21 mouse cellular contexts compared by ENCODE assay signal in genomic region chr13:56222849-56223246, GRCm38 (mm10). TPM values are rescaled to one million over a fixed set of nuclear protein-coding genes. Genes with fewer than 3 reads are reported as not detected.
DNase-seq lines count a peak whose midpoint lies in the region; ATAC-seq and TF ChIP-seq lines count a peak whose summit lies in the region.
"Had no signal": no experiment of that assay in that cellular context is flagged by ENCODE, and none has a peak within 500 bp of the region (broad histone marks: within the 10 kb centered on the region; RNA-seq: fewer than 3 reads in every experiment).

No protein-coding gene starts in this region.

- H3K27me3 ChIP-seq in heart, embryonic 10.5 days (ENCODE audit: insufficient read depth, poor library complexity, severe bottlenecking): peaks cover 99% of the 10 kb centered on the region
- H3K27me3 ChIP-seq in heart, adult 2 months (ENCODE audit: control insufficient read depth, insufficient read depth, low read length): peaks cover 11% of the 10 kb centered on the region
- H3K27me3 ChIP-seq in neural tube, embryonic 12.5 days (replicated peaks): peaks cover 89% of the 10 kb centered on the region
- H3K27me3 ChIP-seq in neural tube, embryonic 15.5 days (replicated peaks): peaks cover 78% of the 10 kb centered on the region
- peaks cover 45% of the 10 kb centered on the region for H3K27me3 ChIP-seq in limb, embryonic 14.5 days (ENCODE audit: control insufficient read depth, insufficient read depth, low read length)

- 7% methylated on average over 4 of the region's 4 CpGs for WGBS in heart, embryonic 10.5 days
- 10% methylated on average over 4 of the region's 4 CpGs for WGBS in heart, adult 2 months
- 2% methylated on average over 4 of the region's 4 CpGs for WGBS in neural tube, embryonic 12.5 days
- 10% methylated on average over 4 of the region's 4 CpGs for WGBS in neural tube, embryonic 15.5 days
- 3% methylated on average over 4 of the region's 4 CpGs for WGBS in limb, embryonic 14.5 days

- no peaks in the 10 kb centered on the region for H3K79me2 ChIP-seq in heart, adult 2 months (replicated peaks; ENCODE audit: control insufficient read depth, insufficient read depth, low read length)

- no peak overlapping the region for H3K9ac ChIP-seq in heart, adult 2 months (ENCODE audit: low read depth, low read length)
- no peak overlapping the region for H3K9ac ChIP-seq in neural tube, embryonic 12.5 days
- H3K9ac ChIP-seq in neural tube, embryonic 15.5 days (replicated peaks): no peak overlapping the region
- H3K9ac ChIP-seq in limb, embryonic 14.5 days (ENCODE audit: low read depth, low read length, severe bottlenecking): no peak overlapping the region

- H3K9me3 ChIP-seq in heart, embryonic 10.5 days: no peaks in the 10 kb centered on the region
- no peaks in the 10 kb centered on the region for H3K9me3 ChIP-seq in neural tube, embryonic 12.5 days
- H3K9me3 ChIP-seq in neural tube, embryonic 15.5 days (replicated peaks): no peaks in the 10 kb centered on the region
- no peaks in the 10 kb centered on the region for H3K9me3 ChIP-seq in limb, embryonic 14.5 days (ENCODE audit: control insufficient read depth, low read length)

- ATAC-seq in neural tube, embryonic 12.5 days (ENCODE audit: low FRiP score, low read depth): no peak
- ATAC-seq in neural tube, embryonic 15.5 days (ENCODE audit: low FRiP score): no peak
- no peak for ATAC-seq in limb, embryonic 14.5 days (ENCODE audit: low FRiP score, low read depth)
- ATAC-seq: activated CD4-positive, CD25-positive, alpha-beta regulatory T cell, adult 4 months; Patski had no signal

- peaks cover 22% of the 10 kb centered on the region for H3K4me1 ChIP-seq in heart, embryonic 10.5 days
- H3K4me1 ChIP-seq in heart, adult 2 months (ENCODE audit: control insufficient read depth, insufficient read depth, low read length): no peaks in the 10 kb centered on the region
- H3K4me1 ChIP-seq in neural tube, embryonic 12.5 days: peaks cover 35% of the 10 kb centered on the region
- peaks cover 36% of the 10 kb centered on the region for H3K4me1 ChIP-seq in neural tube, embryonic 15.5 days
- peaks cover 14% of the 10 kb centered on the region for H3K4me1 ChIP-seq in limb, embryonic 14.5 days (ENCODE audit: control insufficient read depth, insufficient read depth, low read length)

- TF ChIP-seq CTCF in heart, adult 2 months (IDR thresholded peaks at IDR 0.05): no peak
- no peak for TF ChIP-seq CTCF in layer of hippocampus, adult 2 months (conservative IDR thresholded peaks at IDR 0.05)

- no peak for TF ChIP-seq EP300 in heart, adult 2 months (IDR thresholded peaks at IDR 0.05; ENCODE audit: insufficient read depth, low read depth, low read length)

- no peak overlapping the region for H3K27ac ChIP-seq in heart, embryonic 10.5 days
- H3K27ac ChIP-seq in heart, adult 2 months: no peak overlapping the region
- H3K27ac ChIP-seq in layer of hippocampus, adult 2 months: peak overlapping the region; percentile 82
- H3K27ac ChIP-seq in neural tube, embryonic 12.5 days: no peak overlapping the region
- H3K27ac ChIP-seq in neural tube, embryonic 15.5 days (replicated peaks): no peak overlapping the region
- H3K27ac ChIP-seq in limb, embryonic 14.5 days (replicated peaks; ENCODE audit: low read depth, low read length): no peak overlapping the region
- H3K27ac ChIP-seq: gastrocnemius, adult 2 months; kidney, postnatal 0 days had no signal

- intact Hi-C loops in heart, adult 2 months (cut with DNase I): no loop called here

- DNase-seq in heart, embryonic 10.5 days (ENCODE audit: low spot score): no peak
- no peak for DNase-seq in heart, adult 2 months
- no peak for DNase-seq in layer of hippocampus, adult 2 months (ENCODE audit: low spot score in 2 of 2)
- no peak for DNase-seq in layer of hippocampus, adult 18-20 months (ENCODE audit: low spot score in 2 of 2)
- DNase-seq in limb, embryonic 14.5 days (ENCODE audit: low spot score): no peak
- DNase-seq in frontal cortex, postnatal 36 days (ENCODE audit: low spot score in 2 of 2): no peak
- DNase-seq: adrenal gland, postnatal 14 days; cerebellum, adult 18-20 months; gastrocnemius, adult 2 months; liver; lung, adult 18-20 months had no signal

- no peak for TF ChIP-seq POLR2A in heart, adult 2 months (IDR thresholded peaks at IDR 0.05; ENCODE audit: insufficient read depth, low read depth, low read length)
- TF ChIP-seq POLR2A in limb, embryonic 14.5 days (IDR thresholded peaks at IDR 0.05; ENCODE audit: borderline replicate concordance, extremely low read depth, insufficient read depth, insufficient read length): no peak

- no peaks in the 10 kb centered on the region for H3K36me3 ChIP-seq in heart, embryonic 10.5 days
- H3K36me3 ChIP-seq in heart, adult 2 months (ENCODE audit: control insufficient read depth, insufficient read depth, low read length): no peaks in the 10 kb centered on the region
- H3K36me3 ChIP-seq in neural tube, embryonic 12.5 days: no peaks in the 10 kb centered on the region
- H3K36me3 ChIP-seq in neural tube, embryonic 15.5 days: no peaks in the 10 kb centered on the region
- H3K36me3 ChIP-seq in limb, embryonic 14.5 days (ENCODE audit: control insufficient read depth, insufficient read depth, low read length): no peaks in the 10 kb centered on the region

- H3K4me3 ChIP-seq in heart, embryonic 10.5 days: peak overlapping the region; percentile 59
- H3K4me3 ChIP-seq in heart, adult 2 months: no peak overlapping the region
- no peak overlapping the region for H3K4me3 ChIP-seq in layer of hippocampus, adult 2 months
- H3K4me3 ChIP-seq in neural tube, embryonic 12.5 days: no peak overlapping the region
- no peak overlapping the region for H3K4me3 ChIP-seq in neural tube, embryonic 15.5 days (replicated peaks)
- 0 out of 2 replicates have a peak overlapping the region, but pooled peaks have one; percentile 41 for H3K4me3 ChIP-seq in limb, embryonic 14.5 days (replicated peaks; ENCODE audit: low read length)

- H3K4me2 ChIP-seq in neural tube, embryonic 12.5 days (replicated peaks): peak overlapping the region; percentile 83; the same call in 1 of the 2 replicates
- no peak overlapping the region for H3K4me2 ChIP-seq in neural tube, embryonic 15.5 days
- H3K4me2 ChIP-seq in limb, embryonic 14.5 days (replicated peaks; ENCODE audit: low read depth, low read length, severe bottlenecking): no peak overlapping the region

RNA-seq across cellular contexts. Expression of gene Neurog1, which starts 29.1 kb away (rescaled TPM):
- 0.09 and 0.20 TPM in 2 replicates for polyA plus RNA-seq in heart, embryonic 10.5 days (2016; fragmentation: Nextera tagmentation; extraction: Ambion mirVana)
- total RNA-seq in heart, adult 2 months (2021): not detected
- polyA plus RNA-seq in heart, adult 2 months (2012; rRNA removed): not detected in 2 replicates
- total RNA-seq in layer of hippocampus, adult 2 months (2021): under 1 TPM in 1 of 2 experiments, not detected in 1; 0.20 TPM
- under 1 TPM; 0.17 to 0.58 TPM for total RNA-seq in layer of hippocampus, adult 18-20 months (2021)
- polyA plus RNA-seq in neural tube, embryonic 12.5 days (2016; fragmentation: Nextera tagmentation; extraction: Ambion mirVana): 36.5 and 39.9 TPM in 2 replicates
- polyA plus RNA-seq in neural tube, embryonic 15.5 days (2015; fragmentation: Nextera tagmentation; extraction: Ambion mirVana): 0.18 TPM in 1 of 2 replicates, not detected in the other
- polyA plus RNA-seq in limb, embryonic 14.5 days (2012; rRNA removed): 0.04 and 0.06 TPM in 2 replicates
- polyA plus RNA-seq in limb, embryonic 14.5 days (2014; fragmentation: Nextera tagmentation; extraction: Ambion mirVana): not detected in 2 replicates
- total RNA-seq: adrenal gland, postnatal 14 days; common myeloid progenitor, adult 5-6 weeks; gastrocnemius, adult 2 months; heart, adult 8-10 months; heart, postnatal 25 days; left cerebral cortex, adult 8-10 months had no signal
- polyA plus RNA-seq: activated CD4-positive, CD25-positive, alpha-beta regulatory T cell, adult 4 months; intestine, embryonic 16.5 days; kidney, postnatal 0 days had no signal

RNA-seq across cellular contexts. Expression of gene Tifab, which starts 44.2 kb away (rescaled TPM):
- polyA plus RNA-seq in heart, embryonic 10.5 days (2016; fragmentation: Nextera tagmentation; extraction: Ambion mirVana): 0.31 and 1.0 TPM in 2 replicates
- 1 to 10 TPM; 1.1 to 1.2 TPM for total RNA-seq in heart, adult 2 months (2021)
- polyA plus RNA-seq in heart, adult 2 months (2012; rRNA removed): 1.7 and 2.1 TPM in 2 replicates
- 1 to 10 TPM; 1.7 to 1.8 TPM for total RNA-seq in layer of hippocampus, adult 2 months (2021)
- 1 to 10 TPM; 1.3 TPM for total RNA-seq in layer of hippocampus, adult 18-20 months (2021)
- 1.4 TPM in 2 replicates for polyA plus RNA-seq in neural tube, embryonic 12.5 days (2016; fragmentation: Nextera tagmentation; extraction: Ambion mirVana)
- polyA plus RNA-seq in neural tube, embryonic 15.5 days (2015; fragmentation: Nextera tagmentation; extraction: Ambion mirVana): 1.1 and 2.3 TPM in 2 replicates
- polyA plus RNA-seq in limb, embryonic 14.5 days (2012; rRNA removed): 1.9 and 2.0 TPM in 2 replicates
- 1.1 and 1.3 TPM in 2 replicates for polyA plus RNA-seq in limb, embryonic 14.5 days (2014; fragmentation: Nextera tagmentation; extraction: Ambion mirVana)
- polyA plus RNA-seq: Patski had no signal

Comparison
In these comparisons a context has a peak if more than half of its experiments do, and no peak if none do; other contexts are left out.
1. H3K4me3 ChIP-seq: peak in heart, embryonic 10.5 days (single experiment) and limb, embryonic 14.5 days (single experiment); none in heart, adult 2 months (single experiment), layer of hippocampus, adult 2 months (single experiment), neural tube, embryonic 12.5 days (single experiment) and neural tube, embryonic 15.5 days (single experiment).
2. RNA of gene Neurog1, which starts 29.1 kb away (polyA plus RNA-seq): 36.5 to 39.9 TPM in neural tube, embryonic 12.5 days; 0.09 to 0.20 TPM in heart, embryonic 10.5 days, 0.18 TPM in neural tube, embryonic 15.5 days, 0.04 to 0.06 TPM in limb, embryonic 14.5 days and not detected in heart, adult 2 months; every median in the first group is over 10 times any median in the second.